Mouse (Mus musculus): Measurements from ENCODE around the gene Cwc25. TPM values are rescaled to one million over a fixed set of nuclear protein-coding genes. Genes with fewer than 3 reads are reported as not detected.

The Cwc25 gene
- polyA plus RNA-seq, 1 experiment = 6.3 TPM

DNA sequence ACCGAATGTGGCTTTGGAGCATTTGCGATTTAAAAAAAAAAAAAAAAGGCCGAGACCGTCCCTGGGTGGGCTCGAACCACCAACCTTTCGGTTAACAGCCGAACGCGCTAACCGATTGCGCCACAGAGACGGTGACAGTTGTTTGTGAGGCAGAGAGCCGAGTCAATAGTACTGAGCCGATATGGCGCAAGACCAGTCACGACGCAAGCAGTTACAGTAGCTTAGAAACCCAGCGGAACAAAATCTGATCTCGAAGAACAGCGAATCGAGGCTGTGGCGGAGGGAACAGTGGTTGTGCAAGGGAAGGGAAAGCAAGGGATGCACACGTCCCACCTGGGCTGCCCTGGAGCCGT lies 64.0 kb downstream of the Cwc25 start:
- peaks cover 36% of the 10 kb centered on the region for H3K4me1 ChIP-seq (ENCODE audit: control insufficient read depth, insufficient read depth, low read length)
- H3K27ac ChIP-seq (ENCODE audit: control insufficient read depth, insufficient read depth, low read depth, low read length) = peak overlapping the region; percentile 68
- no peaks in the 10 kb centered on the region; the same call in 1 of the 2 replicates for H3K36me3 ChIP-seq (ENCODE audit: control insufficient read depth, insufficient read depth, low read length)
- no peaks in the 10 kb centered on the region for H3K27me3 ChIP-seq (ENCODE audit: control insufficient read depth, insufficient read depth, low read length)
- TF ChIP-seq POLR2A (IDR thresholded peaks at IDR 0.05; ENCODE audit: control insufficient read depth, low read depth, low read length) (no peak), CTCF (IDR thresholded peaks at IDR 0.05; ENCODE audit: control insufficient read depth, insufficient read depth, insufficient replicate concordance, low read depth, low read length) (no peak)
- H3K4me3 ChIP-seq (ENCODE audit: control insufficient read depth, low read depth, low read length) = peak overlapping the region; percentile 98

GRCm38 (mm10) chr11:97701581-97702392 lies 64.6 kb downstream of the Cwc25 start:
- TF ChIP-seq POLR2A (IDR thresholded peaks at IDR 0.05; ENCODE audit: control insufficient read depth, low read depth, low read length) (no peak), CTCF (IDR thresholded peaks at IDR 0.05; ENCODE audit: control insufficient read depth, insufficient read depth, insufficient replicate concordance, low read depth, low read length) (no peak)
- no peak overlapping the region for H3K27ac ChIP-seq (ENCODE audit: control insufficient read depth, insufficient read depth, low read depth, low read length)
- H3K36me3 ChIP-seq (ENCODE audit: control insufficient read depth, insufficient read depth, low read length) = no peaks in the 10 kb centered on the region; the same call in 1 of the 2 replicates
- H3K4me3 ChIP-seq (ENCODE audit: control insufficient read depth, low read depth, low read length) = no peak overlapping the region
- H3K4me1 ChIP-seq (ENCODE audit: control insufficient read depth, insufficient read depth, low read length) = peaks cover 36% of the 10 kb centered on the region
- H3K27me3 ChIP-seq (ENCODE audit: control insufficient read depth, insufficient read depth, low read length) = no peaks in the 10 kb centered on the region

DNA sequence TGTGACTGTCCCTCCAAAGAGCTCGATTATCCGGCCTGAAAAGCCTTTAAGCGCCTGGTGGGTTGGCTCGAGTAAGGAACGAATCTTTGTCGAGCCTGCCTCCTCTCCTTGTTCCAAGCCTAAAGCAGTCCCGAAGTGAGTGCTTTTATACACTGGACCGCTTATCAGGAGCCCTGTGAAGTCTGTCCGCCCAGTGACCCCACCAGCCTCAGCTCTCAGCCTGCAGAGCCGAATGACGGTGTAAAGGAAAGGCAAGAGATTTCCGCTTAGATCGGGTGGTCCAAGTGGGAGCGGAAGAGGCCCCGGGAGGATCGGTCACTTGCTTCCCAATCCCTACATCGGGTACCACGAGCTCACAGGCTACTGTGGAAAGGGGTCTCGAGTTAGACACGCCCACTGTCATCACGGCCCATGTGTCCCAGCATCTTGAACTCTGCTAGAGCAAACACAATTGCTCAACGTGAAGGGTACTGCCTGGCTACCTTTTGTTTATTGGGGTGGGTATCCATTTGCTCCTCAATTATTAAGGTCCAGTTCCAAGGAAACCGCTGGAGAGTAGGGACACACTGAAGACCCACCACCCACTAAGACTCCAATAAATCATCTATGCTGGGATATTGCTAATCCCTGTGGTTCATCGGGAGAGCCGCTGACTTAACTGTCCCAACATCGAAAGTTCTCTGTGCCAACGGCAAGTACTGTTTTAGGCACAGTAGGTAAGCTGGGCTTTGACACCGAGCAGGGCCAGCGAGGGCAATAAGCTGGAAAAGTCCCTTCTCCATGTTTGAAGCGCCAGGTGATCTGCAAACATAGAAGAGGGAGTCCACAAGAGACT lies 65.4 kb downstream of the Cwc25 start:
- TF ChIP-seq POLR2A (IDR thresholded peaks at IDR 0.05; ENCODE audit: control insufficient read depth, low read depth, low read length) (no peak), CTCF (IDR thresholded peaks at IDR 0.05; ENCODE audit: control insufficient read depth, insufficient read depth, insufficient replicate concordance, low read depth, low read length) (no peak)
- H3K27ac ChIP-seq (ENCODE audit: control insufficient read depth, insufficient read depth, low read depth, low read length) = peak overlapping the region; percentile 87; the same call in 1 of the 2 replicates

GRCm38 (mm10) chr11:97700003-97700745 lies 66.2 kb downstream of the Cwc25 start, which contains the start of gene Pcgf2:
Gene Pcgf2 (minus strand): TSS chr11:97700497.
- H3K4me3 ChIP-seq (ENCODE audit: control insufficient read depth, low read depth, low read length) = peak within 1 kb of the TSS; percentile 90
- peaks cover 39% of the 10 kb centered on the region for H3K4me1 ChIP-seq (ENCODE audit: control insufficient read depth, insufficient read depth, low read length)
- peak within 1 kb of the TSS; percentile 87 for H3K27ac ChIP-seq (ENCODE audit: control insufficient read depth, insufficient read depth, low read depth, low read length)
- TF ChIP-seq POLR2A (IDR thresholded peaks at IDR 0.05; ENCODE audit: control insufficient read depth, low read depth, low read length) = 0 out of 2 replicates have a peak, but pooled peaks have one; percentile 15
- TF ChIP-seq CTCF (IDR thresholded peaks at IDR 0.05; ENCODE audit: control insufficient read depth, insufficient read depth, insufficient replicate concordance, low read depth, low read length) = no peak
- no peaks in the 10 kb centered on the region for H3K36me3 ChIP-seq (ENCODE audit: control insufficient read depth, insufficient read depth, low read length)
- H3K27me3 ChIP-seq (ENCODE audit: control insufficient read depth, insufficient read depth, low read length) = no peaks in the 10 kb centered on the region

More for the DNA sequence above, 65.4 kb downstream of the Cwc25 start:
- Histone ChIP-seq H3K27me3 (ENCODE audit: control insufficient read depth, insufficient read depth, low read length) (no peaks in the 10 kb centered on the region), H3K4me1 (ENCODE audit: control insufficient read depth, insufficient read depth, low read length) (peaks cover 36% of the 10 kb centered on the region), H3K36me3 (ENCODE audit: control insufficient read depth, insufficient read depth, low read length) (no peaks in the 10 kb centered on the region; the same call in 1 of the 2 replicates), H3K4me3 (ENCODE audit: control insufficient read depth, low read depth, low read length) (peak overlapping the region; percentile 90)

DNA sequence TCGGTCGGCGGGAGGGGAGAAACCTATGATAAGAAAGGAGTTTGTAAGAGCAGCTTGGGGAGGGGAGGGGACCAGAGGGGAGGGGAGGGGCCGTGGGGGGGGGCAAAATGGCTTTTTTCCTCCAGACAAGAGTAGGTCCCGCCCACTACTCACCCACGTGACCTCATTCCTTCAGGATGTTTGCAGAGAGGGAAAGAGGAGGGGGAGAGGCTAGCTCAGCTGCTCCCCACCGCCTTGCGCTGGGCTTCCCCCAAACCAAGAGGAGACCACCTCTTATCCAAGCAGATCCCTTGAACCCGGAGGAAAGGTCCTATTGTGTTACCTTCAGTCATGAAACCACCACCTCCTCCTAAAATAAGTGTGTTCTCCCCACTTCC lies 66.7 kb downstream of the Cwc25 start:
- Histone ChIP-seq H3K27ac (ENCODE audit: control insufficient read depth, insufficient read depth, low read depth, low read length) (peak overlapping the region; percentile 87), H3K27me3 (ENCODE audit: control insufficient read depth, insufficient read depth, low read length) (no peaks in the 10 kb centered on the region), H3K4me1 (ENCODE audit: control insufficient read depth, insufficient read depth, low read length) (peaks cover 39% of the 10 kb centered on the region), H3K36me3 (ENCODE audit: control insufficient read depth, insufficient read depth, low read length) (no peaks in the 10 kb centered on the region), H3K4me3 (ENCODE audit: control insufficient read depth, low read depth, low read length) (peak overlapping the region; percentile 90)
- TF ChIP-seq CTCF (IDR thresholded peaks at IDR 0.05; ENCODE audit: control insufficient read depth, insufficient read depth, insufficient replicate concordance, low read depth, low read length) = no peak
- TF ChIP-seq POLR2A (IDR thresholded peaks at IDR 0.05; ENCODE audit: control insufficient read depth, low read depth, low read length) = peak; percentile 33; the same call in 1 of the 2 replicates

DNA sequence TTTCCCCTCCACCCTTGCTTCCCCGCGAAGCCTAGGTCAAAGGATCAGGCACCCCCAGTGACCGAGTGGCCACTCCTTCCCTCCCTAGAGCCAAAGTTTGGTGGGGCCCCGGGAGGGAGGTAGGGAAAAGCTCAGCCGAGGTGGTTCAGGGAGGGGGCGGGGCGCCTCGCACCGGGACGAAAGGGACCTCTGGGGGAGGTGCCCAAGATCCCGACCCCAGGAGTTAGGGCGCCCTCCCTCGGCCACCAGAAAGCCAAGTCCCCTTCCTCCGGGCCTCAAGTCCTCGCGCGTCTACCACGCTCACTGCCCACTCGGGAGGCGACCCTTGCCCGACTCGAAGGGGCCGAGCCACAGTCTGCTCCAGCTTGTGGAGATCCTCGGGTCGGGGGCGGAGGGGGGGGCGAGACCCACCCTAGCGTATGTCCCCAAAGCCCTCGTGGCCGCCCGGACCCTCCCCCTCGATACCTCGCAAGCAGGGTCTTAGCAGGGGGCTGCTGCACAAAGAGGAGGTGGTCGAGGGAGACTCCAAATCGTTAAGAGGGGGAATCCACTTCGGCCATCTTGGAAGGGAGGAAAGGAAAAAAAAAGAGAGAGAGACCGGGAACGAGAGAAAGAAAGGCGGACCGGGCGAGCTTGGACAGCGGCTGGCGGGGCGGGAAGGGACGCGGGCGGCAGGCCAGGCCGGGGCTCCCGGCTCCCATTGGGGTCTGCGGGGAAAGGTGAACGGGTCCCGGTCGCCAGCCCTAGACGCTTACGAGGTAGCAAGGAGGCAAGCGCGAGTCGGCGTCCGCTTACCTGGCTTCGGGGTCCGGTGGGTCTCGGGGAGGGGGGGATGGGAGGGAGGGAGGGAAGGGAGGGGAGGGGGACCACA lies 67.4 kb downstream of the Cwc25 start:
- peak overlapping the region; percentile 79 for H3K4me3 ChIP-seq (ENCODE audit: control insufficient read depth, low read depth, low read length)
- H3K36me3 ChIP-seq (ENCODE audit: control insufficient read depth, insufficient read depth, low read length) = no peaks in the 10 kb centered on the region
- TF ChIP-seq CTCF (IDR thresholded peaks at IDR 0.05; ENCODE audit: control insufficient read depth, insufficient read depth, insufficient replicate concordance, low read depth, low read length) (no peak), POLR2A (IDR thresholded peaks at IDR 0.05; ENCODE audit: control insufficient read depth, low read depth, low read length) (no peak)
- peaks cover 38% of the 10 kb centered on the region for H3K4me1 ChIP-seq (ENCODE audit: control insufficient read depth, insufficient read depth, low read length)
- no peak overlapping the region for H3K27ac ChIP-seq (ENCODE audit: control insufficient read depth, insufficient read depth, low read depth, low read length)
- no peaks in the 10 kb centered on the region for H3K27me3 ChIP-seq (ENCODE audit: control insufficient read depth, insufficient read depth, low read length)

Data from testis, adult 2 months (tissue).